Mouse (Mus musculus) C2C12 (cell line): ENCODE results near the gene Lrrc36. TPM values are rescaled to one million over a fixed set of nuclear protein-coding genes. Genes with fewer than 3 reads are reported as not detected.

Experiments used
- H3K27me3 ChIP-seq: one replicate; pipeline ENCODE4 v1.6.1; 2011; ENCODE audit not compliant: control insufficient read depth, insufficient read depth, insufficient read length
- H3K36me3 ChIP-seq: one replicate; pipeline ENCODE4 v1.6.1; 2011; ENCODE audit not compliant: control insufficient read depth, insufficient read depth
- H3K4me3 ChIP-seq: one replicate; pipeline ENCODE4 v1.5.1; 2011; ENCODE audit warnings: mild to moderate bottlenecking, control low read depth; ENCODE audit not compliant: poor library complexity, insufficient read depth, severe bottlenecking
- H3K79me2 ChIP-seq: one replicate; pipeline ENCODE4 v1.6.1; 2011; ENCODE audit not compliant: control insufficient read depth, insufficient read depth
- H3K79me3 ChIP-seq: one replicate; pipeline ENCODE4 v1.6.1; 2011; ENCODE audit warnings: low read depth, control low read depth
- H3ac ChIP-seq: one replicate; pipeline ENCODE3; 2011; ENCODE audit warnings: low read depth; ENCODE audit not compliant: control insufficient read depth, insufficient read length
- CEBPB ChIP-seq: IDR thresholded peaks from one replicate; pipeline ENCODE4 v1.6.1; 2011; ENCODE audit warnings: low read depth, mild to moderate bottlenecking, control low read depth, moderate library complexity
- CTCF ChIP-seq: IDR thresholded peaks from one replicate; pipeline ENCODE4 v1.5.1; 2011; ENCODE audit not compliant: control insufficient read depth, insufficient read depth, insufficient read length
- FOSL1 ChIP-seq: IDR thresholded peaks from one replicate; pipeline ENCODE4 v1.8.0; 2011; ENCODE audit warnings: mild to moderate bottlenecking, low read length; ENCODE audit not compliant: poor library complexity, insufficient read depth, severe bottlenecking
- MAX ChIP-seq: IDR thresholded peaks from one replicate; pipeline ENCODE4 v1.6.1; 2011; ENCODE audit warnings: mild to moderate bottlenecking, control low read depth
- MYOD1 ChIP-seq: IDR thresholded peaks from one replicate; pipeline ENCODE4 v1.6.1; 2011; ENCODE audit warnings: low read depth; ENCODE audit not compliant: control insufficient read depth, insufficient read length
- MYOG ChIP-seq: IDR thresholded peaks from one replicate; pipeline ENCODE4 v1.6.1; 2011; ENCODE audit not compliant: control insufficient read depth, insufficient read length; ENCODE audit errors: extremely low read depth
- USF1 ChIP-seq: IDR thresholded peaks from one replicate; pipeline ENCODE4 v1.6.1; 2011; ENCODE audit warnings: low read depth, mild to moderate bottlenecking, control low read depth, moderate library complexity
- polyA plus RNA-seq: library from polyadenylated mRNA; unstranded; fragments of >200 nt; fragmentation: generic; extraction: Trizol; gene quantifications from one replicate; pipeline ENCODE4 v1.2.1, GENCODE M21; 2012; ENCODE audit warnings: missing spikeins

Lrrc36 gene
- polyA plus RNA-seq, 1 experiment, result not detected

DNA sequence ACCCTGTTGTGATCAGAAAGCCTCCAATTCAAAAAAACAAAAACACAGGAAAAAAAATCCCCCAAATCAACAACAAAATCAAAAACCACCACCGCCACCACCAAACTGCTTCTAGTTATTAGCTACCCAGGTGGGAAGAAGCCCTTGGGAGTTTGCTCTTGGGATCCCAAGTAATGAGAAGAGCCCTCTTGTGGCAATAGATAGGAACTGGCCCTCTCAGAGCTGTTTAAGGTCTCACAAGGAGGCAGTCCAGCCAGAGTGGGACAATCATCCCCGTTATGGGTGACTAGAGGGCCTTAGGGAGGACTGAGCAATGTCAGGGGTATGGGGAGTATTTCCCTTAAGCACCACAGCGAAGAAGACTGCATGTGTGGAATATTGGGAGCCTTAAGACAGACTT, 15.6 kb upstream of the Lrrc36 start:
- Histone ChIP-seq H3ac (no peak overlapping the region), H3K79me3 (no peaks in the 10 kb centered on the region)

DNA sequence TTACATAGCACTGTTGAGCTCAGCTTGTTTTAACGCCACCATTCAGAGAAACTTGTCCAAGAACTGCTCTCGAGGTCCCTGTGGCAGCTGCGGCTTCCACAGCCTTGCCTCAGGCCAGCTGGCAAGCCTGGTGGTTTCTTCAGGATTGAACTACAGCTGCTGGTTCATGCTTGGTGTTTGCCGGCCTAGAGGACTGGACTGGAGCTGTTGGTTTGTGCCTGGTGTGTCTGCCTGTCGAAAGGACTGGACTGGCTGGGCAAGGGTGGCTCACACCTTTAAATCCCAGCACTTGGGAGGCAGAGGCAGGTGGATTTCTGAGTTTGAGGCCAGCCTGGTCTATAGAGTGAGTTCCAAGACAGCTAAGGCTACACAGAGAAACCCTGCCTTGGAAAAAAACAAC, 13.4 kb upstream of the Lrrc36 start:
- no peaks in the 10 kb centered on the region for H3K36me3 ChIP-seq
- no peak overlapping the region for H3K4me3 ChIP-seq
- TF ChIP-seq CTCF (no peak), MYOG (no peak), MAX (no peak), FOSL1 (no peak), CEBPB (no peak), MYOD1 (no peak), USF1 (no peak)
- no peaks in the 10 kb centered on the region for H3K79me2 ChIP-seq
- no peaks in the 10 kb centered on the region for H3K79me3 ChIP-seq
- H3K27me3 ChIP-seq, result peaks cover 5% of the 10 kb centered on the region
- H3ac ChIP-seq, result no peak overlapping the region

More for the DNA sequence above, 15.6 kb upstream of the Lrrc36 start:
- no peak for TF ChIP-seq MYOD1
- no peak for TF ChIP-seq MYOG
- peak; percentile 41 for TF ChIP-seq CTCF
- TF ChIP-seq MAX, result no peak
- Histone ChIP-seq H3K79me2 (no peaks in the 10 kb centered on the region), H3K27me3 (peaks cover 5% of the 10 kb centered on the region), H3K36me3 (no peaks in the 10 kb centered on the region), H3K4me3 (no peak overlapping the region)

DNA sequence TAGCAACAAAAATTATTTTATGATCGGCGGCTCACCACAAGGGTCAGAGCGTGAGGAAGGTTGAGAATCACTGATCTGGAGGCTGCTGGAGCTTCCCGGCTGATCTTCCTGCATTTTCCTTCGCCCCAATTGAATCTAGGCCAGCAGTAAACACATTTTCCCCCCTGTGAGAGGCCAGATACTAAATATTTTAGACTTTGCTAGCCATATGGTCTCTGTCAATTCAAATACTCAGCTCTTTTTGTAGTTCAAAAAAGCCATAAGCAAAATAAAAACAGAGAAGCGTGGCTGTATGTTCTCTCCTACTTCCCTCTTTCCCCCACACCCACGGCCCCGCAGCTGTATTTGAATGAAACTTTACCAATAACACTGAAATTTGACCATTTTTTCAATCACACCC, 9.9 kb upstream of the Lrrc36 start:
- Histone ChIP-seq H3K79me2 (no peaks in the 10 kb centered on the region), H3K36me3 (no peaks in the 10 kb centered on the region), H3ac (no peak overlapping the region), H3K4me3 (no peak overlapping the region), H3K27me3 (peaks cover 5% of the 10 kb centered on the region), H3K79me3 (no peaks in the 10 kb centered on the region)
- TF ChIP-seq USF1 (no peak), CEBPB (no peak), FOSL1 (no peak), CTCF (no peak), MYOD1 (no peak)

DNA sequence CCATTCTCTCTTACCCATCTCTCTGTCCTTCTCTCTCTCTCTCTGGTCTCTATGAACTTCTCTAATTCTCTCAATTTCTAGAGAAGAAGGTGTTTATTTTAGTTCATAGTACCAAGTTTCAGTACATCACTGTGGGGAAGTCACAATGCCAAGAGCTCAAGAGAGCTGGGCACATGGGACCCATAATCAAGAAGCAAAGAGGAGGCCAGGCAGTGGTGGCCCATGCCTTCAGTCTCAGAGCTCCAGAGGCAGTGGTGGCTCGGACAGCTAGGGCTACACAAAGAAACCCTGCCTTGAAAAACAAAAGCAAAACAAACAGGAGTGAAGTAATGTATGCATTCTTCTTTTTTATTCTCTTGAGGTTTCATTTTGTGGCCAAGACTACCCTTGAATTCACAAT, 8.9 kb upstream of the Lrrc36 start:
- Histone ChIP-seq H3ac (no peak overlapping the region), H3K79me3 (no peaks in the 10 kb centered on the region), H3K4me3 (no peak overlapping the region), H3K36me3 (no peaks in the 10 kb centered on the region), H3K27me3 (peaks cover 5% of the 10 kb centered on the region), H3K79me2 (no peaks in the 10 kb centered on the region)
- TF ChIP-seq CTCF, result no peak

DNA sequence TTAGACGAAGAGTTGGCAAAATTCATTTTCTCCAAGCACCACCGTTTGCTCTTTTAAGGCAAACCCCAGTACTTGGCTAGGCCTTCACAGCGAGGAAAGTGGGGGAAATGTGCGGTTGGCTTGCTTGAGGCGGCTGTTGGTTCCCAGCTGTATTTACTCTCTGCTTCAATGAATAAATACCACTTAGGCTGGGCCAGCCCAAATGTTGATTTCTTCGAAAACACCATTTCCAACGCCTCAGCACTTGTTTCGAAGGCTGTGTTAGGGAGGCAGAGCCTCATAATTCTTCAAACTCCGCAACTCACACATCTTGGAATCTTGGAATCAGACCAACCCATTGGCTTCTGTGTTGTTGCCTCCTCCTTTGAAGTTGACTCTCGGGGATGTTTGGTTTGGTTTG, 7.0 kb upstream of the Lrrc36 start:
- Histone ChIP-seq H3ac (no peak overlapping the region), H3K36me3 (no peaks in the 10 kb centered on the region), H3K79me2 (no peaks in the 10 kb centered on the region), H3K27me3 (peaks cover 3% of the 10 kb centered on the region), H3K79me3 (no peaks in the 10 kb centered on the region), H3K4me3 (no peak overlapping the region)
- TF ChIP-seq MYOG (no peak), FOSL1 (no peak), MYOD1 (no peak), USF1 (no peak), CTCF (no peak), CEBPB (no peak), MAX (no peak)

DNA sequence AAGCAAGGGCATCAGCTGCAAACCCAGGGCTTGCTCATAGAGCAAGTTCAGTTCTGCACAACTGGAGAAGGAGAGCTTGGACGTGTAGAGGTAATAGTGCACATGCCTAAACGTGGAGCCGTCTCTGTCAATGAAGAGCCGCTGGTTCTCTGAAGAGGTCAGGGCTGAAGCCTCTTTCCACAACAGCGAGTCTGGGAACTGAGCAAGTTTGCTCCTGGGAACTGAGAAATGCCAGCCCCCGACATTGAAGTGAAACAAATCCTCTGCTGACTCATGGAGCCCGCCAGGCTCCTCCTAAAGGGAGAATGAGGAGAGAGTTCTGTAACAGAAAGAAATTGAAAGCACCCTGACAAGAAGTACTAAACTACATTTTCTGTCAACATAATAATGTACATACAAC, 5.0 kb upstream of the Lrrc36 start:
- no peak for TF ChIP-seq CTCF
- no peak for TF ChIP-seq USF1
- TF ChIP-seq CEBPB, result no peak
- TF ChIP-seq MYOG, result no peak
- TF ChIP-seq MYOD1, result no peak
- TF ChIP-seq MAX, result no peak
- TF ChIP-seq FOSL1, result no peak
- Histone ChIP-seq H3K27me3 (peaks cover 6% of the 10 kb centered on the region), H3K36me3 (no peaks in the 10 kb centered on the region), H3K79me3 (no peaks in the 10 kb centered on the region), H3ac (no peak overlapping the region), H3K79me2 (no peaks in the 10 kb centered on the region), H3K4me3 (no peak overlapping the region)

DNA sequence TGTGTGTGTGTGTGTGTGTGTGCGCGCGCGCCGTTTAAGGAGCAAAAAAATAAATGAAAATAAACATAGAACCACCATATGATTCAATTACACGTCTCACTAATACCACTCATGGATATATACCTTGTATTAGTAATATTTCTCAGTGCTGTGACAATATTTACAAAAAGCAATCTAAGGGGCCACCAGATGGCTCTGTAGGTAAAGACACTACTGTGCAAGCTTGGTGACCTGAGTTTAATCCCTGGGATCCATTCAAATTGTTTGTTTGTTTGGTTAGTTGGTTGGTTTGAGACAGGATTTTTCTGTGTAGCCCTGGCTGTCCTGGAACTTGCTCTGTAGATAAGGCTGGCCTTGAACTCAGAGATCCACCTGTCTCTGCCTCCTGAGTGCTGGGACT, 3.4 kb upstream of the Lrrc36 start:
- H3K36me3 ChIP-seq, result no peaks in the 10 kb centered on the region
- H3K79me3 ChIP-seq, result no peaks in the 10 kb centered on the region
- H3K79me2 ChIP-seq, result no peaks in the 10 kb centered on the region
- TF ChIP-seq MYOG, result no peak
- no peak for TF ChIP-seq CEBPB
- TF ChIP-seq MYOD1, result no peak
- no peak for TF ChIP-seq USF1
- no peak overlapping the region for H3K4me3 ChIP-seq
- H3K27me3 ChIP-seq, result peaks cover 20% of the 10 kb centered on the region
- H3ac ChIP-seq, result no peak overlapping the region
